Mouse (Mus musculus) C2C12 (cell line): ENCODE data around the gene Clec4f. TPM values are rescaled to one million over a fixed set of nuclear protein-coding genes. Genes with fewer than 3 reads are reported as not detected.

Experiments used
- H3K27me3 ChIP-seq: one replicate; pipeline ENCODE4 v1.6.1; 2011; ENCODE audit not compliant: control insufficient read depth, insufficient read depth, insufficient read length
- H3K36me3 ChIP-seq: one replicate; pipeline ENCODE4 v1.6.1; 2011; ENCODE audit not compliant: control insufficient read depth, insufficient read depth
- H3K4me3 ChIP-seq: one replicate; pipeline ENCODE4 v1.5.1; 2011; ENCODE audit warnings: mild to moderate bottlenecking, control low read depth; ENCODE audit not compliant: poor library complexity, insufficient read depth, severe bottlenecking
- H3K79me2 ChIP-seq: one replicate; pipeline ENCODE4 v1.6.1; 2011; ENCODE audit not compliant: control insufficient read depth, insufficient read depth
- H3K79me3 ChIP-seq: one replicate; pipeline ENCODE4 v1.6.1; 2011; ENCODE audit warnings: low read depth, control low read depth
- H3ac ChIP-seq: one replicate; pipeline ENCODE3; 2011; ENCODE audit warnings: low read depth; ENCODE audit not compliant: control insufficient read depth, insufficient read length
- CEBPB ChIP-seq: IDR thresholded peaks from one replicate; pipeline ENCODE4 v1.6.1; 2011; ENCODE audit warnings: low read depth, mild to moderate bottlenecking, control low read depth, moderate library complexity
- CTCF ChIP-seq: IDR thresholded peaks from one replicate; pipeline ENCODE4 v1.5.1; 2011; ENCODE audit not compliant: control insufficient read depth, insufficient read depth, insufficient read length
- FOSL1 ChIP-seq: IDR thresholded peaks from one replicate; pipeline ENCODE4 v1.8.0; 2011; ENCODE audit warnings: mild to moderate bottlenecking, low read length; ENCODE audit not compliant: poor library complexity, insufficient read depth, severe bottlenecking
- MAX ChIP-seq: IDR thresholded peaks from one replicate; pipeline ENCODE4 v1.6.1; 2011; ENCODE audit warnings: mild to moderate bottlenecking, control low read depth
- MYOD1 ChIP-seq: IDR thresholded peaks from one replicate; pipeline ENCODE4 v1.6.1; 2011; ENCODE audit warnings: low read depth; ENCODE audit not compliant: control insufficient read depth, insufficient read length
- MYOG ChIP-seq: IDR thresholded peaks from one replicate; pipeline ENCODE4 v1.6.1; 2011; ENCODE audit not compliant: control insufficient read depth, insufficient read length; ENCODE audit errors: extremely low read depth
- USF1 ChIP-seq: IDR thresholded peaks from one replicate; pipeline ENCODE4 v1.6.1; 2011; ENCODE audit warnings: low read depth, mild to moderate bottlenecking, control low read depth, moderate library complexity
- polyA plus RNA-seq: library from polyadenylated mRNA; unstranded; fragments of >200 nt; fragmentation: generic; extraction: Trizol; gene quantifications from one replicate; pipeline ENCODE4 v1.2.1, GENCODE M21; 2012; ENCODE audit warnings: missing spikeins

Gene Clec4f
- polyA plus RNA-seq, 1 experiment, result not detected

DNA sequence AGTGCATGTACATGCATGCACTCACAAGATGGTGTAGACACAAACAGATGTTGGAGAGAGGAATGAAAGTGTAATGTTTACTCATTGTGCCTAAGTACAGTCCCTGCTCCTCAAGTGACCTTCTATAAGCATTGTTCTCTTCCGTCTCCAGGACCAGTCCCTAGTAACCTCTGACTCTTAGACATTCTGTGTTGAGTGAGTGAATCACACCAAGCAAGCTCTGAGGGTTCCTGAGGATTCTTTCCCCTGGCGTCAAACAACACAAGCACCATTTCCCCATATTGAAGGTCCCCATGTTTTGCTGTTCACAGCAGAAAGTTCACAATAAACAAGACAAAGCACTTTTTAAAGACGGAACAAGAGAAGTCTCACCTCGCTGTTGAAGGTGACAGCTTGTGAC lies 24.2 kb downstream of the Clec4f start:
- Histone ChIP-seq H3K79me2 (no peaks in the 10 kb centered on the region), H3K27me3 (peaks cover 57% of the 10 kb centered on the region)
- TF ChIP-seq FOSL1 (no peak), CTCF (no peak), MYOD1 (no peak), USF1 (no peak), CEBPB (no peak), MYOG (no peak), MAX (no peak)

GRCm38 (mm10) chr6:83626781-83627180 lies 29.2 kb downstream of the Clec4f start:
- H3ac ChIP-seq, result no peak overlapping the region
- H3K36me3 ChIP-seq, result no peaks in the 10 kb centered on the region
- H3K79me2 ChIP-seq, result no peaks in the 10 kb centered on the region
- no peak overlapping the region for H3K4me3 ChIP-seq
- peaks cover 52% of the 10 kb centered on the region for H3K27me3 ChIP-seq
- no peaks in the 10 kb centered on the region for H3K79me3 ChIP-seq
- TF ChIP-seq MYOG (no peak), USF1 (no peak), MYOD1 (no peak), FOSL1 (no peak), CTCF (no peak), CEBPB (no peak), MAX (no peak)

More for the DNA sequence above, 24.2 kb downstream of the Clec4f start:
- H3K4me3 ChIP-seq, result no peak overlapping the region
- H3K36me3 ChIP-seq, result no peaks in the 10 kb centered on the region
- H3ac ChIP-seq, result no peak overlapping the region
- no peaks in the 10 kb centered on the region for H3K79me3 ChIP-seq

GRCm38 (mm10) chr6:83619955-83620354 lies 36.0 kb downstream of the Clec4f start:
- H3K4me3 ChIP-seq, result no peak overlapping the region
- peaks cover 66% of the 10 kb centered on the region for H3K27me3 ChIP-seq
- no peak overlapping the region for H3ac ChIP-seq
- no peaks in the 10 kb centered on the region for H3K36me3 ChIP-seq
- no peaks in the 10 kb centered on the region for H3K79me2 ChIP-seq
- no peaks in the 10 kb centered on the region for H3K79me3 ChIP-seq
- TF ChIP-seq MAX (no peak), CTCF (no peak), USF1 (no peak), MYOG (no peak), MYOD1 (no peak), CEBPB (no peak)

DNA sequence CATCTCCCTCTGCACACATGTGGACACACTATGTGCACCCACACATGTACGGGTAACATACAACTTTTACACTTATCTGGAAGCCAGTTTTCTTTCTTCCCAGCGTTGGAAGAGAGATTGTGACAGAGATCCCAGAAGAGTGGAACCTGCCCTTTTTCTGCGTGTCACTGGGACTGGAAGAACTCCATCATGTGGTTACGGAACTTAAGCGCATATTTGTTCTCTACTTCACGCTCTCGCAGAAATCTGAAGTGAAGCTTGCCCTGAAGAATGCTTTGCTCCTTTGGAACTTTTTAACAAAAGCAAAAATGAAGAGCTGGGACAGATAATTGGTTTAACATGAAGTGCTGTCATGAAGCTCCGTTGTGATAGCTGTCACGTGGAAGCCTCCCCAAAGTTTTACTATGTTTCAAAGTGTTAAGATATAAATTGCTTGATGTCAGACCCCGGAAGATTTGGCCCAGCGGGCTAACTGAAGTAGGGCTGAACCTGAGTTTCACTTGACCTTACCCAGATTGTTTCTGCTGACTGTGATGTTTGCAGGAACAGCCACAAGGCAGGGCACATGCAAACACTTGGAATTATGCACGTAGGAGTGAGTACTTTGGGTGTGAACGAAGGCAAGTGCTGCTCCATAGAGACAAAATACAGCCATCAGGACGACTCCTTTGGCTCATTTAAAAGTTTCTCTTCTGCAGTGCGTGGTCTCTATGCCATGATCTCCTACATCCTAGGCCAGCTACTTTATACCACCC lies 38.2 kb downstream of the Clec4f start:
- no peak overlapping the region for H3K4me3 ChIP-seq
- no peak for TF ChIP-seq USF1
- no peak for TF ChIP-seq MAX
- no peak for TF ChIP-seq MYOD1
- no peak for TF ChIP-seq CEBPB
- TF ChIP-seq CTCF, result no peak
- no peak for TF ChIP-seq MYOG
- TF ChIP-seq FOSL1, result no peak
- H3K27me3 ChIP-seq, result peaks cover 68% of the 10 kb centered on the region
- H3ac ChIP-seq, result no peak overlapping the region
- no peaks in the 10 kb centered on the region for H3K36me3 ChIP-seq
- H3K79me3 ChIP-seq, result no peaks in the 10 kb centered on the region
- no peaks in the 10 kb centered on the region for H3K79me2 ChIP-seq

GRCm38 (mm10) chr6:83616512-83616911 lies 39.5 kb downstream of the Clec4f start:
- Histone ChIP-seq H3K79me2 (no peaks in the 10 kb centered on the region), H3K4me3 (no peak overlapping the region), H3K79me3 (no peaks in the 10 kb centered on the region), H3K27me3 (peaks cover 63% of the 10 kb centered on the region), H3ac (no peak overlapping the region), H3K36me3 (no peaks in the 10 kb centered on the region)
- TF ChIP-seq USF1 (no peak), MAX (no peak), MYOD1 (no peak), CEBPB (no peak), FOSL1 (no peak), MYOG (no peak), CTCF (no peak)
